Mouse (Mus musculus) kidney, embryonic 16.5 days (tissue): Measurements from ENCODE around the gene Slc4a3. TPM values are rescaled to one million over a fixed set of nuclear protein-coding genes. Genes with fewer than 3 reads are reported as not detected.

Experiments
- ATAC-seq: fragments of 200-750 bp; cut with Nextera tagmentation; 2 replicates; pipeline ENCODE4 v1.8.0; 2017; ENCODE audit warnings: moderate TSS enrichment; ENCODE audit not compliant: low FRiP score, low TSS enrichment
- H3K27ac ChIP-seq: fragments of 300-500 bp; sonication (generic); 2 replicates; pipeline ENCODE4 v1.5.1; 2014; ENCODE audit warnings: low read length
- H3K27me3 ChIP-seq: fragments of 300-500 bp; sonication (generic); 2 replicates; pipeline ENCODE4 v1.6.1; 2014; ENCODE audit warnings: low read length, control low read depth, mixed read lengths; ENCODE audit not compliant: insufficient read depth
- H3K36me3 ChIP-seq: fragments of 300-500 bp; sonication (generic); 2 replicates; pipeline ENCODE4 v1.6.1; 2014; ENCODE audit warnings: low read length, control low read depth, mixed read lengths; ENCODE audit not compliant: insufficient read depth
- H3K4me1 ChIP-seq: fragments of 300-500 bp; sonication (generic); 2 replicates; pipeline ENCODE4 v1.6.1; 2014; ENCODE audit warnings: low read length, control low read depth, mixed read lengths; ENCODE audit not compliant: insufficient read depth
- H3K4me2 ChIP-seq: fragments of 300-500 bp; sonication (generic); replicated peaks from 2 replicates; pipeline ENCODE4 v1.6.1; 2014; ENCODE audit warnings: low read depth, low read length
- H3K4me3 ChIP-seq: fragments of 300-500 bp; sonication (generic); 2 replicates; pipeline ENCODE4 v1.5.1; 2014; ENCODE audit warnings: mild to moderate bottlenecking, low read length
- H3K9ac ChIP-seq: fragments of 300-500 bp; sonication (generic); replicated peaks from 2 replicates; pipeline ENCODE4 v1.6.1; 2014; ENCODE audit warnings: low read length
- H3K9me3 ChIP-seq: fragments of 300-500 bp; sonication (generic); 2 replicates; pipeline ENCODE4 v1.6.1; 2016; ENCODE audit warnings: low read length, control low read depth
- whole genome bisulfite sequencing: fragments of 180-500 bp; shearing (Covaris S2); extraction: QIAGEN DNeasy Blood & Tissue Kit; methylation state at CpG from one replicate; pipeline ENCODE4 v1.1.7; 2014; 5-methylcytosine and 5-hydroxymethylcytosine counted together
- polyA plus RNA-seq: library from polyadenylated mRNA; unstranded; fragments of >200 nt; fragmentation: Nextera tagmentation; extraction: Ambion mirVana; gene quantifications from 2 replicates; pipeline ENCODE4 v1.2.1, GENCODE M21; 2015

Slc4a3 gene
- 24.5 and 24.9 TPM in 2 replicates for polyA plus RNA-seq

GRCm38 (mm10) chr1:75545965-75546956 lies at the start of gene Slc4a3:
Gene Slc4a3, plus strand, starts transcription at chr1:75546266.
- H3K36me3 ChIP-seq, result peaks cover 10% of the 10 kb centered on the region; the same call in 1 of the 2 replicates
- no peaks in the 10 kb centered on the region for H3K9me3 ChIP-seq
- peak within 1 kb of the TSS; percentile 94 for H3K9ac ChIP-seq
- peak within 1 kb of the TSS; percentile 81 for H3K4me2 ChIP-seq
- H3K27ac ChIP-seq, result peak within 1 kb of the TSS; percentile 88
- WGBS, result under 1% methylated on average over 46 of the region's 64 CpGs
- ATAC-seq, result peak; percentile 91
- peak within 1 kb of the TSS; percentile 80 for H3K4me3 ChIP-seq
- no peaks in the 10 kb centered on the region for H3K27me3 ChIP-seq
- peaks cover 14% of the 10 kb centered on the region for H3K4me1 ChIP-seq

- Histone ChIP-seq H3K4me3 (no peak overlapping the region), H3K9me3 (no peaks in the 10 kb centered on the region), H3K9ac (no peak overlapping the region), H3K27me3 (no peaks in the 10 kb centered on the region), H3K4me2 (no peak overlapping the region), H3K36me3 (peaks cover 65% of the 10 kb centered on the region), H3K27ac (no peak overlapping the region), H3K4me1 (peaks cover 13% of the 10 kb centered on the region)
- ATAC-seq, result no peak
- WGBS, result 84% methylated on average over 4 of the region's 4 CpGs
These were observed 47.2 kb upstream of the Slc4a3 start for GRCm38 (mm10) chr1:75498897-75499296.

- H3K4me2 ChIP-seq, result no peak overlapping the region
- H3K4me3 ChIP-seq, result no peak overlapping the region
- peaks cover 19% of the 10 kb centered on the region for H3K4me1 ChIP-seq
- H3K36me3 ChIP-seq, result peaks cover 65% of the 10 kb centered on the region
- no peaks in the 10 kb centered on the region for H3K9me3 ChIP-seq
- H3K27ac ChIP-seq, result no peak overlapping the region
- WGBS, result 87% methylated on average over 7 of the region's 7 CpGs
- no peak overlapping the region for H3K9ac ChIP-seq
- no peaks in the 10 kb centered on the region for H3K27me3 ChIP-seq
- no peak for ATAC-seq
These were observed 46.6 kb upstream of the Slc4a3 start for GRCm38 (mm10) chr1:75499441-75499840.

GRCm38 (mm10) chr1:75501905-75502304 lies 44.2 kb upstream of the Slc4a3 start:
- Histone ChIP-seq H3K27ac (no peak overlapping the region), H3K27me3 (no peaks in the 10 kb centered on the region), H3K9ac (no peak overlapping the region), H3K9me3 (no peaks in the 10 kb centered on the region), H3K4me3 (no peak overlapping the region), H3K36me3 (peaks cover 61% of the 10 kb centered on the region), H3K4me2 (no peak overlapping the region), H3K4me1 (peaks cover 28% of the 10 kb centered on the region)
- ATAC-seq, result no peak
- 97% methylated on average over 9 of the region's 9 CpGs for whole genome bisulfite sequencing

- H3K27ac ChIP-seq, result no peak overlapping the region
- H3K4me3 ChIP-seq, result no peak overlapping the region
- peaks cover 37% of the 10 kb centered on the region for H3K4me1 ChIP-seq
- peaks cover 51% of the 10 kb centered on the region for H3K36me3 ChIP-seq
- H3K9ac ChIP-seq, result no peak overlapping the region
- no peak for ATAC-seq
- 84% methylated on average over 24 of the region's 25 CpGs for WGBS
- no peak overlapping the region for H3K4me2 ChIP-seq
- no peaks in the 10 kb centered on the region for H3K27me3 ChIP-seq
- no peaks in the 10 kb centered on the region for H3K9me3 ChIP-seq
These were observed 43.0 kb upstream of the Slc4a3 start for GRCm38 (mm10) chr1:75502945-75503650.

GRCm38 (mm10) chr1:75503651-75503980 lies 42.5 kb upstream of the Slc4a3 start:
- no peak for ATAC-seq
- no peak overlapping the region for H3K9ac ChIP-seq
- no peaks in the 10 kb centered on the region for H3K9me3 ChIP-seq
- H3K27me3 ChIP-seq, result no peaks in the 10 kb centered on the region
- H3K36me3 ChIP-seq, result peaks cover 45% of the 10 kb centered on the region
- no peak overlapping the region for H3K27ac ChIP-seq
- peak overlapping the region; percentile 96; the same call in 1 of the 2 replicates for H3K4me2 ChIP-seq
- 71% methylated on average over 23 of the region's 23 CpGs for WGBS
- H3K4me1 ChIP-seq, result peaks cover 37% of the 10 kb centered on the region
- H3K4me3 ChIP-seq, result no peak overlapping the region

- H3K4me2 ChIP-seq, result peak overlapping the region; percentile 96
- H3K27ac ChIP-seq, result no peak overlapping the region
- no peak for ATAC-seq
- no peaks in the 10 kb centered on the region for H3K27me3 ChIP-seq
- H3K4me1 ChIP-seq, result peaks cover 37% of the 10 kb centered on the region
- peak overlapping the region; percentile 67 for H3K4me3 ChIP-seq
- peaks cover 38% of the 10 kb centered on the region for H3K36me3 ChIP-seq
- WGBS, result 52% methylated on average over 9 of the region's 9 CpGs
- H3K9me3 ChIP-seq, result no peaks in the 10 kb centered on the region
- peak overlapping the region; percentile 86; the same call in 1 of the 2 replicates for H3K9ac ChIP-seq
These were observed 41.6 kb upstream of the Slc4a3 start for GRCm38 (mm10) chr1:75504256-75505045.

GRCm38 (mm10) chr1:75505159-75505955 lies 40.7 kb upstream of the Slc4a3 start:
- H3K4me2 ChIP-seq, result peak overlapping the region; percentile 96
- peaks cover 42% of the 10 kb centered on the region for H3K4me1 ChIP-seq
- WGBS, result under 1% methylated on average over 84 of the region's 84 CpGs
- peak overlapping the region; percentile 86 for H3K9ac ChIP-seq
- ATAC-seq, result peak; percentile 44
- peak overlapping the region; percentile 67 for H3K4me3 ChIP-seq
- H3K36me3 ChIP-seq, result peaks cover 29% of the 10 kb centered on the region
- no peaks in the 10 kb centered on the region for H3K27me3 ChIP-seq
- no peaks in the 10 kb centered on the region for H3K9me3 ChIP-seq
- peak overlapping the region; percentile 98 for H3K27ac ChIP-seq
